Mouse (Mus musculus) layer of hippocampus, postnatal 36 days (tissue): ENCODE data around the gene Arhgap10. TPM values are rescaled to one million over a fixed set of nuclear protein-coding genes. Genes with fewer than 3 reads are reported as not detected.

Experiments used
- DNase-seq, 2 experiments: peaks; one replicate each; pipeline ENCODE4 v3.0.0; 2022
- total RNA-seq, 2 experiments: library from RNA; stranded (reverse); gene quantifications; 2 replicates each; pipeline ENCODE4 v1.2.3; 2021

Arhgap10 gene
- total RNA-seq, 2 experiments from 2014 or later, result 7.8 to 8.9 TPM

DNA sequence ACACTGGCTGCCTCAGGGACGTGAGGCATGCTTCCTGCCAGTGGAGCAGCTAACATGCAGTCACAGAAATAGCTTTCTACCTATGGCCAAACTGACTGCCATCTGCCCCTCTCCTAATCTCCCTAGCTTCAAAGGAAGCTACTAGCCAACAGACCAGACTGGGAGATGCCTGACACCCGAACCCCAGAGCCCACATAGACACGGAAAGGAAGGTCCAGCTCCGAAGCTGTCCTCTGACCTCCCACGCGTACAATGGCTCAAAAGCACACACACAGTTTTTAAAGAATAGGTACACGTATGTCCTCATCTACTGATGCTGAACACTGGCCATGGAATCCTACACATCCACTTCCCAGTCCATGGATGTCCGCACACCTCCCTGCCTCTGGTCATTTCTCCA is 2.0 kb downstream of the Arhgap10 start:
- DNase-seq, result no peak

DNA sequence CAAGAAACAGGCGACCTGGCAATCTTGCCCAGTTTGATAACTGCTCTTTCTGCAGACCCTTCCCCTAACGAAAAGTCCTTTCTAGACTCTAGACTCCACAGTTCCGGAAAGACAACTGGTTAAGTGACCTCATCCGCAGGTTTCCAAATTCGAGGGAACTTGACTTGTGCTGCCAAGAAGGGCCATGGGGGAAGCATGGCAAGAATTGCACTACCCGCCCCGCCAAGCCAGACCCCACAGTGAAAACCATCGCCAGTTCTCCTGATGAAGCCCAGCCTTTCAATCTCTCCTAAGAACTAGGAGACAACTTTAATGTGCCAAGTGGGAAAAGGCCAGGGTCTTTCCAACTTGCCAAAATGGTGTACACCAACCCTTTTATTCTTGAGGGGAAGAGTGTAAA is 2.6 kb downstream of the Arhgap10 start:
- no peak for DNase-seq

GRCm38 (mm10) chr8:77511750-77512493 is 5.8 kb downstream of the Arhgap10 start:
- no peak for DNase-seq

DNA sequence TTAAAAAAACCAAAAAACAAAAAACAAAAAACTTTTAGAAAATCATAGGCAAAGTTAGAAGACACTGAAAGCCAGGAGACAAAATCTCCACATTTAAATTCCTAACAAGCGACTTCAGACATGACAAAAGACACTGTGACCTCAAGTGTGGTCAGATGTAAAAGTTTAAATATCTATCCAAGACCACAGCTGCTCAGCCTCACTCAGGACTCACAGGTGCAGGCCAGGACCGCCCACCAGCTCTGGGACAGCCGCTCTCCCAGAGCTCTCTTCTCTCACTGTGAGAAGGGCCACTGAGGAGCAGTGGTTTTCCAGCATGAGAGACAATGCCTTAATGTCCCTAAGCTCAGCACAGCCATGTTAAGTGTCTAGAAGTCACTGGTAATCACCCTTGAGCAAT is 7.3 kb downstream of the Arhgap10 start:
- DNase-seq, result no peak

GRCm38 (mm10) chr8:77509044-77509443 is 8.7 kb downstream of the Arhgap10 start:
- DNase-seq, result no peak

DNA sequence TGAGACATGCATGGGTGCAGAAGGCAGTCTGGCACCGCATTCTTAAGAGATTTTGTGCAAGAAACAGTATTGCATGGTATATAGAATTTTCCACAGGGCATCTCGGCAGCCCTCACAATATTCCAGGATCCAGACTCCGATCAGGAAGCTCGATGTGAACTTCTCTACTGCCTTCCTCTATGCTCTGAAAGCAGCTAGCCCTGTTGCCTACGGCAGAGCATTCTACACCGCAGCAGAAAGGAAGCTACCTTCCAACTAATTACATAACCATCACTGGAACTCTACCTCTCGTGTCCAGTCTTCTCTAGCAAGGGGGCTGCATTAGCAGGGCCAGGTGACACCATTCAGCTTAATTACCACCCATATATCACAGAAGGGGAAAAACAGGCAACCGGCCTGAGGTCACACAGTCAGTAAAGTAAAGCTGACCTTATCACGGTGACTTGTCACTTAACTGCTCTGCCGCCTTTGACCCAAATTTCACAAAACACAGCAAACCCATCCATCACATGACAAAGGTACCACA is 10.2 kb downstream of the Arhgap10 start:
- DNase-seq, result no peak

- DNase-seq, result no peak
These were observed 11.2 kb downstream of the Arhgap10 start for GRCm38 (mm10) chr8:77506539-77506938.

DNA sequence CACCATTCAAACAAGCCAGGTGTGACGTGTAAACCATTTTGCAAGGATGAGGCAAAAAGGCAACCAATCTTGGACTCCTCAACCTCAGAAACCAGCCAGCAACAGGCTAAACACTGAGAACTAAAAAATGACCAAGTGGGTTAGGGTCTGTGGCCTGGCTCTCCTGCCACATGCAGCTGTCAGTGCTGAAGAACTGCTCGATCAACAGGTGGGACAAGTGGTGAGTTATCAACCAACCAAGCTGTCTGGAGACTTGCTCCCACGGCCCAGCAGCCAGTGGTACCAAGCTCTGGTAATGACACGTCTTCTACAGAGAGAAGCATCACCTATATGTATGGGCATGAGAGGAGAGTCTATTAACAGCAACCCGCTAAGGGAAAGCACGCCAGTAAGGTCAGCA is 15.2 kb downstream of the Arhgap10 start:
- DNase-seq, result no peak

- no peak for DNase-seq
These were observed 16.6 kb downstream of the Arhgap10 start for GRCm38 (mm10) chr8:77501131-77501530.

GRCm38 (mm10) chr8:77500264-77500663 is 17.5 kb downstream of the Arhgap10 start:
- no peak for DNase-seq

GRCm38 (mm10) chr8:77497442-77497841 is 20.3 kb downstream of the Arhgap10 start:
- DNase-seq, result no peak

DNA sequence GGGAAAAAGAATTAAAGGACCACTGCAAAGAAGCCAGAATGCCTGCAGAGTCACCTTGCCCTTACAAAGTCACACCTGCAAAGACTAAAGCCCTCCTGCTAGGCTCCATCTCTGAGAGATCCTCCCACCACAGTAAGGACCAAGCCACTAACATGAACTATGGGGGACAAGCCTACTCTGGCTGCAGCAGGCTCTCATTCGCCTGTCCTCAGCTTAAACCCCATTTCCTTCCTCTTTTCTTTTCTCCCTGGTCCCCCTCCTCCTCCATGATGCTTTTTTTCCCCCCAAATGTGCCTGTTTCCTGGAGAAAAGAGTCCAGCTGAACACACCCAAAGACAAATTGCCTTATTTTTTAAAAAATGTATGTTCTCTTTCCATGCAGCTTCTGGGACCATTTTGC is 21.5 kb downstream of the Arhgap10 start:
- DNase-seq, result no peak

- no peak for DNase-seq
These were observed 23.1 kb downstream of the Arhgap10 start for GRCm38 (mm10) chr8:77494376-77495328.

- DNase-seq, result peak in 1 of 2 experiments; percentile 14
These were observed 25.2 kb downstream of the Arhgap10 start for GRCm38 (mm10) chr8:77492356-77493058.

DNA sequence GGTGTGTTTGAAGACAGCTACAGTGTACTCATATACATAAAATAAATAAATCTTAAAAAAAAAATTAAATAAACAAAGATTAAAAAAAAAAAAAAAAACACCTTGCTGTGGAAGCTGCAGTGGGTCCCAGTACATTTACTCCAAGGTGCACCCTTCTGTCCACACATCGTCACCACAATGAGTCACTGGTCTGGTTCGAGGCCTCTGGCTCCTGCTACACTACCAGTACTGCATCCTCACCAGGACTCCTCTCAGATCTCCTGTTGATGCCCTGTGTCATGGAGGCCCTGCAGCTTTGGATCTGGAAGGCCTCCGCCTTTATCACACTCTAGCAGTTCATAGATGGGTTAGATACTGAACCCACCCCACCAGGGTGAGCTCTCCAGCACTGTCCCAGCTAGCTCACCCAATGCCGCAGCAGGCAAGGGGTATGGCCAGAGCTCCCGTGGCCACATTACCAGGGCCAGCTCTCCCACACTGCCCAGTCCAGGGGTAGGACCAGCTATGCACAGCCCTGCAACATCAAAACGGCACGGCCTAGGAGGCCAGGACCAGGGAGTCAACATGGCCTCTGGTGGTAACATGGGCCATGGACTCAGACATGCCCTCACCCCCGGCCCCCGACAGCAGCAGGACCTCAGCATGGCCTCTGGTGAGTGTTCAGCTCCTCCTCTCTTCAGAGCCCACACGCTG is 26.4 kb downstream of the Arhgap10 start:
- no peak for DNase-seq

GRCm38 (mm10) chr8:77490095-77490781 is 27.5 kb downstream of the Arhgap10 start:
- peak in 1 of 2 experiments; percentile 14 for DNase-seq

- DNase-seq, result no peak
These were observed 28.5 kb downstream of the Arhgap10 start for GRCm38 (mm10) chr8:77489235-77489634.

DNA sequence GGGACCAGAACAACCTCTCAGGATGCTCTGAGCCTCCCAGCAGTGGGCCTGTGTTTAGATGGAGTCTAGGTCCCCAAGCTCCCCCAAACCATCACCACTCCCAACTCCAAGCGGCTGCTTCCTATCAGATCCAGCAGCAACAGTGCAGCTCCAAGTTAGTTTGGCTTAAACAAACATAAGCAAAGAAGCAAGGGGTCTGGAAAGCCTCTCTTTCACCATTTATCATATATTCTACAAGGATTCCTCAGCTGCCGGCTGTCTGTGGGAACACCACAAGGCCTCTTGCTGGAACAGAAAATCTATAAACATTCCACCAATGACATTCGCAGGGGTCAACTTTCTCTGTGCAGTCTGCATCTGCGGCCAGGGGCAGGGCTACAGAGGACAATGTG is 29.5 kb downstream of the Arhgap10 start:
- DNase-seq, result no peak

DNA sequence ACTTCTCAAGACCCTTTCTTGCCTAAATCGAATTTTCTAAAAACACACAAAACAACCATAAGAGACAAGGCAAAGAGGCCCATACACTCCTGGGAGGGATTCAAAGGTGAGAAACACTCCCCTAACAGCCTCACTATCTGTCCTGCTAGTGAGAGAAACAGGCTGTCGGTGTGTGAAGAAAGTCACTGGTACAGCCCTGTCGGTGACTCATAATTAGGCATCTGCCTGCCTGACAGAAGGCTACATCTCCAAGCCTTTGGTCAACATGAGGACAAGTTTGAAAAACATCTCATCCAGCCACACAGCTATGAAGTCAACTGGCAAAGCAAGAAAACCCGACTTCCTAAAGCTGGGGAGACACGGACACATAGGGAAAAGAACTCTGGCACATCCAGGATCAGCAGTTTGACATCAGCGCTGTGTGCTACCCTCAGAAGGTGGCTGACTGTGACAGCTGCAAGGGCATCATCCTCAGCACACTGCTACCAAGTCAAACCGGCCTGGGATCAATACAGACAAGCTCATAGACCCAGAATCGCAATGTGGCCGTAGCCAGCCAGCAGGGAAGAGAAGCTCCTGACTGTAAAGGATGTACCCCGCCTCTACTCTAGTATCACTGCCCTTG is 30.1 kb downstream of the Arhgap10 start:
- no peak for DNase-seq

DNA sequence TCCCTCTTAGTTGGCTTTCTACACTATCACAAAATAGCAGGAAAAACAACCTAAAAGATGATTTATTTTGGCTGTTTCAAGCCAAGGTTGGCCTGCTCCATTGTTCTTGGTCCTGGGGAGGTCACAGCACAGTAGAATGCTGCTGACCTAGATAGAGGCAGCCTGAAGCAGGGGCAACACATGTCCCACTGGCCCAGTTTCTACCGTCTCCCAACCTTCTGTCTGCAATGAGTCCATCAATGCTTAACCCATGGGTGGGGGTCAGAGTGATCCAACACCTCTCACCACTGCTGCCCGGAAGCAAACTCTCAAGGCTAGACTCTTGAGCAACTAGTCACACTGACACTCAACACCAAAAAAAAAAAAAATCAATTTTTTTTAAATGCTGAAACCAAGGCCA is 31.0 kb downstream of the Arhgap10 start:
- no peak for DNase-seq

- DNase-seq, result no peak
These were observed 32.9 kb downstream of the Arhgap10 start for GRCm38 (mm10) chr8:77484817-77485216.
